Mouse (Mus musculus): ENCODE measurements around the gene St7. TPM values are rescaled to one million over a fixed set of nuclear protein-coding genes. Genes with fewer than 3 reads are reported as not detected.

Gene St7
- polyA plus RNA-seq, 1 experiment: 7.4 TPM

DNA sequence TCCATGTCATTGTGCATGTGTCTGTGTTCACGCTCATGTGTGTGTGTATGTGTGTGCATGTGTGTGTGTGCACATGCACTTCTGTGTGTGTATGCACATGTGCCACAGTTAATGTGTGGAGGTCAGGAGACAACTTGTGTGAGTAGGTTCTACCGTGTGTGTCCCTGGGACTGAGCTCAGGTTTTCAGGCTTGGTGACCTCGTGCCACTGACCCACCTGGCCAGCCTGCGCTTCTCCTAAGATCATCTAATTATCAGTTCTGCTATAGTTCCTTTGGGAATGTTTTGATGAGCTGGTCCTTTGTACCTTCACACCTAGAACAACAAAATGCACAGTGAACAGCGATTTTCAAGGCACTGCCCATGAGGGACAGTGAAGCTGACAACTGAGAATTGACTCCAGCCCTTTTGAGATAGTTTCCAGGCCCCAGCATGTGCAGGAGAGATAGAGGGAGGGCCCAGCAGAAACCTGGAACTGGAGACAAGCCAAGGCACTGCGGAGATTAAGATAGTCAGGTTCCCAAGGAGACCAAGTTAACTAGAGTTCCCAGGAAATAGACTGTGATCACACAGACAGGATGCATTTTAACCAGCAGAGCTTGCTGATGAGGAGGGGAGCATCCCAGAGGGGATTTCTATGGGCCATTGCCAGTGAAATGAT is 12.3 kb upstream of the St7 start:
- H3K36me3 ChIP-seq (ENCODE audit: control insufficient read depth, insufficient read depth, low read length, poor library complexity, severe bottlenecking): no peaks in the 10 kb centered on the region
- H3K9ac ChIP-seq (ENCODE audit: low read depth, poor library complexity, severe bottlenecking): no peak overlapping the region
- no peak overlapping the region for H3K27ac ChIP-seq (ENCODE audit: insufficient read depth, low read length)
- no peak overlapping the region for H3K4me3 ChIP-seq (ENCODE audit: low read depth, low read length)
- TF ChIP-seq POLR2A (IDR thresholded peaks at IDR 0.05; ENCODE audit: insufficient read depth, low read length): no peak
- no peak for TF ChIP-seq CTCF (IDR thresholded peaks at IDR 0.05; ENCODE audit: low read depth, low read length)
- no peak for TF ChIP-seq EP300 (IDR thresholded peaks at IDR 0.05; ENCODE audit: insufficient read depth, low read depth, low read length)
- no peaks in the 10 kb centered on the region for H3K4me1 ChIP-seq (ENCODE audit: control insufficient read depth, insufficient read depth, low read length)
- no peaks in the 10 kb centered on the region for H3K27me3 ChIP-seq (ENCODE audit: control insufficient read depth, insufficient read depth, low read length, poor library complexity, severe bottlenecking)
- no peaks in the 10 kb centered on the region for H3K9me3 ChIP-seq (replicated peaks; ENCODE audit: control insufficient read depth, insufficient read depth, low read length, poor library complexity, severe bottlenecking)

DNA sequence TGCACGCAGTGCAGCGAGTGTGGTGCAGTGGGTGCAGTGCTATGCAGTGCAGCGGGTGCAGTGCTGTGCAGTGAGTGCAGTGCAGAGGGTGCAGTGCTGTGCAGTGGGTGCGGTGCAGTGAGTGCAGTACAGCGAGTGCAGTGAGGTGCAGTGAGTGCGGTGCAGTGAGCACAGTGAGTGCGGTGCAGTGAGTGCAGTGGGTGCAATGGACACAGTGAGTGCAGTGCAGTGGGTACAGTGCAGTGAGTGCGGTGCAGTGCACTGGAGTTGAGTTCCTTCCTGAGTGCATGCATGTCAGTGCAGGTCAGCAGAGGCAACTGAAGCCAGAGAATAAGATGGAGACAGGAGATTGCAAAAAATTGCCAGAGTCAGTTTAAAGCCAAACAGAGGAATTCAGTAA is 10.9 kb upstream of the St7 start:
- H3K9ac ChIP-seq (ENCODE audit: low read depth, poor library complexity, severe bottlenecking): no peak overlapping the region
- no peak overlapping the region for H3K4me3 ChIP-seq (ENCODE audit: low read depth, low read length)
- TF ChIP-seq CTCF (IDR thresholded peaks at IDR 0.05; ENCODE audit: low read depth, low read length) (no peak), EP300 (IDR thresholded peaks at IDR 0.05; ENCODE audit: insufficient read depth, low read depth, low read length) (no peak), POLR2A (IDR thresholded peaks at IDR 0.05; ENCODE audit: insufficient read depth, low read length) (no peak)
- H3K4me1 ChIP-seq (ENCODE audit: control insufficient read depth, insufficient read depth, low read length): no peaks in the 10 kb centered on the region
- H3K27ac ChIP-seq (ENCODE audit: insufficient read depth, low read length): no peak overlapping the region
- no peaks in the 10 kb centered on the region for H3K9me3 ChIP-seq (replicated peaks; ENCODE audit: control insufficient read depth, insufficient read depth, low read length, poor library complexity, severe bottlenecking)
- no peaks in the 10 kb centered on the region for H3K27me3 ChIP-seq (ENCODE audit: control insufficient read depth, insufficient read depth, low read length, poor library complexity, severe bottlenecking)
- no peaks in the 10 kb centered on the region for H3K36me3 ChIP-seq (ENCODE audit: control insufficient read depth, insufficient read depth, low read length, poor library complexity, severe bottlenecking)

DNA sequence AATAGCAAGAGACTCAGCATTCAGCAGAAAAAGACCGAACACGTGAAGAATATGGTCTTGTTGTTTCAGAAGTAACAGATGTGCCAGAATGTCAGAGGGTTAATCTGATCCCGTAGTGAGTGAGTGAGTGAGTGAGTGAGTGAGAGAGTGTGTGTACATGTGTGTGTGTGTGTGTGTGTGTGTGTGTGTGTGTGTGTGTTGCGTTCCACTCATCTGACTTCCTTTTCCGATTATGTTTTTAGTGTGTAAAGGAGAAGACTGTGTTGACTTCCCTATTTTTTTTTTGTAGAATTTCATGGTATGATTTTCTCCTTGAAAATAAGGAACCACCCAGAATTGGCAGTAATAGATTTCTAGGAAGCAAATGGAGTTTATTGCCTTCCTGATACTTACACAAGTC is 4.1 kb upstream of the St7 start:
- no peak overlapping the region for H3K27ac ChIP-seq (ENCODE audit: insufficient read depth, low read length)
- no peaks in the 10 kb centered on the region for H3K4me1 ChIP-seq (ENCODE audit: control insufficient read depth, insufficient read depth, low read length)
- no peaks in the 10 kb centered on the region for H3K36me3 ChIP-seq (ENCODE audit: control insufficient read depth, insufficient read depth, low read length, poor library complexity, severe bottlenecking)
- TF ChIP-seq POLR2A (IDR thresholded peaks at IDR 0.05; ENCODE audit: insufficient read depth, low read length) (no peak), CTCF (IDR thresholded peaks at IDR 0.05; ENCODE audit: low read depth, low read length) (no peak), EP300 (IDR thresholded peaks at IDR 0.05; ENCODE audit: insufficient read depth, low read depth, low read length) (no peak)
- no peak overlapping the region for H3K4me3 ChIP-seq (ENCODE audit: low read depth, low read length)
- no peaks in the 10 kb centered on the region for H3K27me3 ChIP-seq (ENCODE audit: control insufficient read depth, insufficient read depth, low read length, poor library complexity, severe bottlenecking)
- H3K9ac ChIP-seq (ENCODE audit: low read depth, poor library complexity, severe bottlenecking): no peak overlapping the region
- no peaks in the 10 kb centered on the region for H3K9me3 ChIP-seq (replicated peaks; ENCODE audit: control insufficient read depth, insufficient read depth, low read length, poor library complexity, severe bottlenecking)

DNA sequence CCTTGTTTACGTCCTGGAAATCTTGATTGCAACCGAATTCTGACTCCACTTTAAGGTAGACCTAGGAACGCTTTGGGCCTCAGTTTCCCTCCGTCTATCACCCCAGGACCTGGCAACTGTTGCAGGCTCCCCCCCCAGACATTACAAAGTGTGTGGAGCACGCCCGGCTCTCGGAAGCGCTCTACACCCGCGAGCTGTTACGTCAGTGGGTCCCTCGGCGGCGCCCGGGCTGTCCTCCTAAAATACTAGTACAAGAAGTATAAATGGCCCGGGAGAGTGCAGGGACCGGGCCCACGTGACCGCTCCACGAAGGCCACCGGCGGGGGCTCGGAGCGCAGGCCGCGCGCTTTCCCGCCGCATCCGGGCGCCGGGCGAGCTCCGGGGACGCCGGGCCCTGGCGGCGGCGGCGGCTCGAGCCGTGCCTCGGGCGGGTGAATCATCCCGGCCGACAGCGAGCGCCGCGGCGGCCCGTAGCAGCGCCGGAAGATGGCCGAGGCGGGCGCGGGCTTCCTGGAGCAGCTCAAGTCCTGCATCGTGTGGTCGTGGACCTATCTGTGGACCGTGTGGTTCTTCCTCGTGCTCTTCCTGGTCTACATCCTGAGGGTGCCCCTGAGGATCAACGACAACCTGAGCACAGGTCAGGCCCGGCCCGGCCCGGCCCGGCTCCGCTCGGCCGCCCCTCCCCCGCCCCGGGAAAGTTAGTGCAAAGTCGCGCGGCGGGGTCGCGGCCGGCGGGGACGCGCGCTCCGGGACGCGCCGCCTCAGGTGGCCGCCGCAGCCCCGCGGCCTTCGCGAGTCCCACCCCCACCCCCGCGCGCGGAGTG is 1.2 kb downstream of the St7 start:
- H3K27me3 ChIP-seq (ENCODE audit: control insufficient read depth, insufficient read depth, low read length, poor library complexity, severe bottlenecking): no peaks in the 10 kb centered on the region
- peak overlapping the region; percentile 71 for H3K4me3 ChIP-seq (ENCODE audit: low read depth, low read length)
- no peaks in the 10 kb centered on the region for H3K9me3 ChIP-seq (replicated peaks; ENCODE audit: control insufficient read depth, insufficient read depth, low read length, poor library complexity, severe bottlenecking)
- H3K27ac ChIP-seq (ENCODE audit: insufficient read depth, low read length): no peak overlapping the region
- H3K9ac ChIP-seq (ENCODE audit: low read depth, poor library complexity, severe bottlenecking): peak overlapping the region; percentile 74
- H3K4me1 ChIP-seq (ENCODE audit: control insufficient read depth, insufficient read depth, low read length): no peaks in the 10 kb centered on the region
- no peaks in the 10 kb centered on the region for H3K36me3 ChIP-seq (ENCODE audit: control insufficient read depth, insufficient read depth, low read length, poor library complexity, severe bottlenecking)
- TF ChIP-seq CTCF (IDR thresholded peaks at IDR 0.05; ENCODE audit: low read depth, low read length) (no peak), POLR2A (IDR thresholded peaks at IDR 0.05; ENCODE audit: insufficient read depth, low read length) (no peak), EP300 (IDR thresholded peaks at IDR 0.05; ENCODE audit: insufficient read depth, low read depth, low read length) (no peak)

DNA sequence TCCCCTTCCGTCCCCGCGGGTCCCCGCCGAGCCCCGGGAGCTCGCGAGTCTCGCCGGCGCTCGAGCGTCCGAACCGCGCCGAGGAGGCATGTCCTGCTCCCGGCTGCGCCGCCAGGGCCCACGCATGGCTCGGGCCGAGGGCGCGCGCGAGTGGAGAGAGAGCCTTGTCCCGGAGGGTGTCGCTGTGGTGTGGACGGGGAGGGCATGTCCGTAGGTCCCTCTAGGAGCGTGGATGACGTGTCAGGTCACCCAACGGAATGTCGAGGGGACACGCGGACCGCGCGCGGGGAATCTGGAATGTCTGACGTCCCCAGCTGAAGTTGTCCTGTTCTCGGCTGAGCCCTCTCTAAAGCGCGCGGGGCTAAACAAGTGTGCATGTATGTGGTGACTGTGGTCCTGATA is 1.8 kb downstream of the St7 start:
- no peaks in the 10 kb centered on the region for H3K36me3 ChIP-seq (ENCODE audit: control insufficient read depth, insufficient read depth, low read length, poor library complexity, severe bottlenecking)
- peak overlapping the region; percentile 71 for H3K4me3 ChIP-seq (ENCODE audit: low read depth, low read length)
- TF ChIP-seq CTCF (IDR thresholded peaks at IDR 0.05; ENCODE audit: low read depth, low read length) (no peak), POLR2A (IDR thresholded peaks at IDR 0.05; ENCODE audit: insufficient read depth, low read length) (no peak), EP300 (IDR thresholded peaks at IDR 0.05; ENCODE audit: insufficient read depth, low read depth, low read length) (no peak)
- H3K9me3 ChIP-seq (replicated peaks; ENCODE audit: control insufficient read depth, insufficient read depth, low read length, poor library complexity, severe bottlenecking): no peaks in the 10 kb centered on the region
- no peaks in the 10 kb centered on the region for H3K4me1 ChIP-seq (ENCODE audit: control insufficient read depth, insufficient read depth, low read length)
- H3K9ac ChIP-seq (ENCODE audit: low read depth, poor library complexity, severe bottlenecking): peak overlapping the region; percentile 74
- no peak overlapping the region for H3K27ac ChIP-seq (ENCODE audit: insufficient read depth, low read length)
- no peaks in the 10 kb centered on the region for H3K27me3 ChIP-seq (ENCODE audit: control insufficient read depth, insufficient read depth, low read length, poor library complexity, severe bottlenecking)

DNA sequence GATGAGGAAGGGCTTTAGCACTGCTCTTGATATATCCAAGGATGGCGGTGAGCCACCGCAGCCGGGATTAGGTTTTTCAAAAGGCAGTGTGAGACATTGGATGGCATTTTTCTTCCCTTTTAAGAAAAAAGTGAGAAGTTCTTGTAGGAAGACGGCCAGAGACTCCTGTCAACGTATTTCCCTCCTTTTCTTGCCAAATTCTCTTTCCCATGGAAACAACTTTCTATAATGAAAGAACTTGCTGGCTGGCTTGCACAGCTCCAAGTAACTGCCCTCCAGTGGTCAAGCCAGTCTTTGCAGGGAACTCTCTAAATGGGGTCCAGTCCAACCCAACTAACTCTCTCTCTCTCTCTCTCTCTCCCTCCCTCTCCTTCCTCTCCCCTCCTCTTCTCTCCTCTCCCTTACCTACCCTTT is 3.6 kb downstream of the St7 start:
- Histone ChIP-seq H3K27ac (ENCODE audit: insufficient read depth, low read length) (no peak overlapping the region), H3K9me3 (replicated peaks; ENCODE audit: control insufficient read depth, insufficient read depth, low read length, poor library complexity, severe bottlenecking) (no peaks in the 10 kb centered on the region), H3K36me3 (ENCODE audit: control insufficient read depth, insufficient read depth, low read length, poor library complexity, severe bottlenecking) (no peaks in the 10 kb centered on the region), H3K9ac (ENCODE audit: low read depth, poor library complexity, severe bottlenecking) (no peak overlapping the region), H3K4me3 (ENCODE audit: low read depth, low read length) (no peak overlapping the region), H3K4me1 (ENCODE audit: control insufficient read depth, insufficient read depth, low read length) (no peaks in the 10 kb centered on the region), H3K27me3 (ENCODE audit: control insufficient read depth, insufficient read depth, low read length, poor library complexity, severe bottlenecking) (no peaks in the 10 kb centered on the region)
- TF ChIP-seq CTCF (IDR thresholded peaks at IDR 0.05; ENCODE audit: low read depth, low read length): peak; percentile 50
- no peak for TF ChIP-seq POLR2A (IDR thresholded peaks at IDR 0.05; ENCODE audit: insufficient read depth, low read length)
